ENCODE assay signal across 28 mouse cellular contexts in the genomic region with DNA sequence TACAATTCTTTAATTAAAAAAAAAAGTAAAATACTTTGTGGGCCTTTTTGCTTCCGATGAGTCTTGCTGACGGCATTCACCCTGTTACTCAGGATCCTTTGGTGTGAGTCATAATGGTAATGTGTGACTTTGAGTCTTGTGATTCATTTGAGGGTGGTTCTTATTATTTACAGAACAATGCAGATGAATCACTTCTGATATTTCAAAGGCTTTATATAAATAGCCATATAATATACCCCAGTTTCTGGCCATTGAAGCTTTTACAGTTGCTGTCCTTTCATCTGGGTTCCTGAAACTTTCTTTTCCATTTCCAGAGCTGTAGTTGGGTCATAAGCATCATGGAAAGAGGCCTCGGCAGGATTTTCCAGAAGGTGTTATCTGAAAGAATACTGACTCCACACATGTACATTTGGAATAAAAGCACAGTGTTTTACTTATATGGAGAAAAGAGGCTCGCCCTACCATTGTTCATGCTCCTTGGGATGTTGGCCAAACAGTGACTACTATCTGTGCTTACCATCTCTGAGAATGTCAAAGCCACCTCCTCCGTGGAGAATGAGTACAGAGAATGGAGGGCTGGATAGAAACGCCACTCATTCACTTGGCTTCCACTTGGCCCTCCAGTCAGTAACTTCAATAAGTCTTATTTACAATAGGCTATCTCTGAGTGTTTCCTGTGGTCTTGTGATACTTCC.
DNase-seq lines count a peak whose midpoint lies in the region; ATAC-seq and TF ChIP-seq lines count a peak whose summit lies in the region.
"Had no signal": no experiment of that assay in that cellular context is flagged by ENCODE, and none has a peak within 500 bp of the region (broad histone marks: within the 10 kb centered on the region; RNA-seq: fewer than 3 reads in every experiment).

No protein-coding gene starts in this region.

- POLR2A ChIA-PET in Patski (lab: Charles Lee), result no interaction called here

- H3K4me2 ChIP-seq in liver, postnatal 0 days (ENCODE audit: low read depth, low read length), result no peak overlapping the region
- H3K4me2 ChIP-seq: embryonic facial prominence, embryonic 12.5 days; forebrain, embryonic 12.5 days; heart, embryonic 12.5 days; hindbrain, embryonic 13.5 days; limb, embryonic 12.5 days; liver, embryonic 11.5 days had no signal

- no peak for TF ChIP-seq EP300 in liver, postnatal 0 days (IDR thresholded peaks at IDR 0.05; ENCODE audit: low read depth)

- H3K27ac ChIP-seq in liver, postnatal 0 days (ENCODE audit: low read depth), result no peak overlapping the region
- H3K27ac ChIP-seq: embryonic facial prominence, embryonic 12.5 days; forebrain, embryonic 12.5 days; hindbrain, embryonic 13.5 days; limb, embryonic 12.5 days; midbrain, embryonic 10.5 days had no signal

- CTCF ChIA-PET in Patski (lab: Charles Lee), result interaction anchor here (1.0 kb wide), 1 partner anchor 10 kb away, joined by 4 read pairs; no protein-coding TSS in a partner anchor

- 72% methylated on average over 6 of the region's 6 CpGs for WGBS in liver, postnatal 0 days (ENCODE audit: insufficient replicate concordance)

- H3K4me1 ChIP-seq in liver, postnatal 0 days (ENCODE audit: insufficient read depth), result no peaks in the 10 kb centered on the region
- H3K4me1 ChIP-seq: embryonic facial prominence, embryonic 12.5 days; forebrain, embryonic 12.5 days; heart, embryonic 12.5 days; hindbrain, embryonic 13.5 days; limb, embryonic 12.5 days; midbrain, embryonic 10.5 days had no signal

- no peak overlapping the region for H3K9ac ChIP-seq in liver, postnatal 0 days (replicated peaks)
- H3K9ac ChIP-seq: embryonic facial prominence, embryonic 12.5 days; forebrain, embryonic 12.5 days; heart, embryonic 12.5 days; hindbrain, embryonic 13.5 days; limb, embryonic 12.5 days had no signal

- H3K4me3 ChIP-seq in liver, postnatal 0 days (ENCODE audit: low read depth, low read length), result no peak overlapping the region
- H3K4me3 ChIP-seq: embryonic facial prominence, embryonic 12.5 days; erythroblast, embryonic 14.5 days; forebrain, embryonic 12.5 days; heart, embryonic 12.5 days; hindbrain, embryonic 13.5 days; limb, embryonic 12.5 days; midbrain, embryonic 10.5 days had no signal

- in situ Hi-C loops in Patski (cut with MboI; ENCODE audit: low pct_unique_long_range_greater_than_20kb), result no loop called here

- ATAC-seq in Patski, result peak; percentile 98
- ATAC-seq in liver, postnatal 0 days, result no peak
- ATAC-seq: midbrain, embryonic 16.5 days had no signal

- no peaks in the 10 kb centered on the region for H3K27me3 ChIP-seq in Patski
- no peaks in the 10 kb centered on the region for H3K27me3 ChIP-seq in liver, postnatal 0 days (ENCODE audit: insufficient read depth, low read length)
- H3K27me3 ChIP-seq: embryonic facial prominence, embryonic 12.5 days; forebrain, embryonic 12.5 days; heart, embryonic 12.5 days; hindbrain, embryonic 13.5 days; limb, embryonic 12.5 days had no signal

- no peak for TF ChIP-seq CTCF in Patski (IDR thresholded peaks at IDR 0.05)
- no peak for TF ChIP-seq CTCF in liver, postnatal 0 days (IDR thresholded peaks at IDR 0.05; ENCODE audit: low read depth)

- no peaks in the 10 kb centered on the region for H3K9me3 ChIP-seq in liver, postnatal 0 days (ENCODE audit: low read length)
- H3K9me3 ChIP-seq: embryonic facial prominence, embryonic 12.5 days; forebrain, embryonic 12.5 days; heart, embryonic 12.5 days; hindbrain, embryonic 13.5 days; limb, embryonic 12.5 days; midbrain, embryonic 10.5 days had no signal

- intact Hi-C loops in heart, postnatal 10 days (cut with DNase I), result no loop called here

- DNase-seq in adrenal gland, adult 2 months, result peak; percentile 12
- no peak for DNase-seq in adrenal gland, postnatal 10 days
- peak; percentile 16 for DNase-seq in right cerebral cortex, adult 18-20 months
- no peak for DNase-seq in right cerebral cortex, postnatal 10 days (ENCODE audit: low spot score in 2 of 2)
- no peak for DNase-seq in Patski (ENCODE audit: low read depth, low spot score)
- peak; percentile 31 for DNase-seq in telencephalon, adult 2 months (ENCODE audit: low read depth, low spot score)
- DNase-seq in liver, postnatal 0 days, result no peak
- DNase-seq in heart, postnatal 10 days, result no peak
- DNase-seq: cerebellum, adult 11-12 months; cerebellum, postnatal 25 days; gastrocnemius, postnatal 25 days; heart, adult 18-20 months; heart, postnatal 14 days; kidney, adult 18-20 months; kidney, postnatal 4 days; lung, adult 18-20 months; lung, postnatal 10 days; thymus, adult 2 months; thymus, postnatal 4 days had no signal

- H3K36me3 ChIP-seq in liver, postnatal 0 days (replicated peaks; ENCODE audit: insufficient read depth, low read length), result no peaks in the 10 kb centered on the region
- H3K36me3 ChIP-seq: embryonic facial prominence, embryonic 12.5 days; forebrain, embryonic 12.5 days; heart, embryonic 12.5 days; hindbrain, embryonic 13.5 days; limb, embryonic 12.5 days; midbrain, embryonic 10.5 days had no signal

Comparison
In these comparisons a context has a peak if more than half of its experiments do, and no peak if none do; other contexts are left out.
1. DNase-seq: peak in adrenal gland, adult 2 months (single experiment), right cerebral cortex, adult 18-20 months (single experiment) and telencephalon, adult 2 months (single experiment); none in adrenal gland, postnatal 10 days (single experiment), right cerebral cortex, postnatal 10 days (0 of 2), Patski (single experiment), liver, postnatal 0 days (single experiment) and heart, postnatal 10 days (0 of 2).